Mouse (Mus musculus) effector memory CD4-positive, alpha-beta T cell, adult 7 months (primary cell): ENCODE measurements around the gene Comp. TPM values are rescaled to one million over a fixed set of nuclear protein-coding genes. Genes with fewer than 3 reads are reported as not detected.

Experiments used
- polyA plus RNA-seq: library from polyadenylated mRNA; unstranded; fragments of 100-300 nt; shearing (Covaris generic); gene quantifications from one replicate; pipeline ENCODE4 v1.2.1, GENCODE M21; 2017

Comp gene
- polyA plus RNA-seq: 2.8 TPM

DNA sequence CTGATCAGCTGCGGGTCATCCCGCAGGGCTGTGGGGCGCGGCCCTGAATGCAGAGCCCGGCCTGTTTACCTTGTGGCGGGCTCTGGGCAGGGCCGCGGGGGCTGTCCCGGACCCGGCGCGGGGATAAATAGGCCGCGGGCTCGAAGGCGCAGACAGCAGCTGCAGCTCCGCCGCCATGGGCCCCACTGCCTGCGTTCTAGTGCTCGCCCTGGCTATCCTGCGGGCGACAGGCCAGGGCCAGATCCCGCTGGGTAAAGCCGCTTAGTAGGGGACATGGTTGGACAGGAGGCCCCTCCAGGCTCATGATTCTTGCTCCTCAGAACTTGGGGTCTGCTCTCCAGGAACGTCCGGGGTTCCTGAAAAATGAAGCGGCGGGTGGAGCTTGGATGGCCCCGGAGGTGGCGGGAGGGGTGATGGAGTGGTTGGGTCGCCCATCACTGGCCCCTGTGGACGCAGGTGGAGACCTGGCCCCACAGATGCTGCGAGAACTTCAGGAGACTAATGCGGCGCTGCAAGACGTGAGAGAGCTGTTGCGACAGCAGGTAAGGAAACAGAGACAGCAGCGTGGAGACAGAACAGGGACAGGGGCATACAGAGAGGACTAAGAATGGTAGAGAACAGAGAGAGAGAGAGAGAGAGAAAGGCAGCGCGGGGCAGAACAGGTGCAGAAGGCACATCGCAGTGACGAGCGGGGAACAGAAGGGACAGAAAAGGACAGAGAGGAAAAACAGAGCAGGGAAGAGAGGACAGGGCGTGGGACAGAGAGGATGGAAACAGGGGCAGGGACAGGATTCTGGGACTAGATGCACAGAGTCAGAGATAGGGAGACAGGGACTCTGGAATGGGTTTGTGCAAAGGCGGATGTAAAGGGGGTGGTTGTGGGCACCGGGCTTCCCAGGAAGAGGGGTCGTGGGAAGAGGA, at the start of gene Comp:
TSS of gene Comp (plus strand) at position 162 of the 921 bp plus-strand sequence.

DNA sequence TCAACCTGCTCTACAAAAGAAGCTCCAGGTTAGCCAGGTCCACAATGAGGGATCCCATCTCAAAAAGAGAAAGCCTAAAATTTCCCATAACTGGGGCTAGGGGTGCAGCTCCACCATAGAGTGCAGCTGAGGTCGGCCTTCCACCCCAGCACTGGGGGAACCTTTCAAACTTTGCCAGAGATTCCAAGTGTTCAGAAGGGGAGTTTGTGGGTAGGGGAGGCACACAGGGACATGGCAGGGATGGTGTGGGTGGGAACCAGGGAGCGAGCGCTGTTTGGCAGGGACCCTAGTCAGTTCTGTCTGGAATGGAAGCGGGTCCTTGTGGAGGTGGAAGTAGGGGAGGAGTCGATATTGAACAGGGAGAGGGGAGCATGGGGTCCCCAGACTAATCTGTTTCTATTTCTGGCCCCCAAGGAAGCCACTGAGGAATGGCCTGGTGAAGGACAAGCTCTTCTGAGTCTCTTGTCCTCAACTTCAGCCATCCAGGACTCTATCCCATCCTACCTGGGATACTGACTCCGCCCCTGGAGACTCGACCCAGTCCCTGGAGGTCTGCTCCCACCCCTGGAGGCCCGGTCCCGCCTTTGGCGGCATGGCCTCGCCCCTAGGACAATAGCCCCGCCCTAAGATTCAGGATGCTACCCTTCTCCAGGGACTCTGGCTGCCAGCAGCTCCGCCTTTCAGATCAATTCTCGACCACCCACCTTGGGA, 44.1 kb upstream of the Comp start, which contains the start of gene Gdf1:
TSS of gene Gdf1 (plus strand) at position 694 of the 711 bp plus-strand sequence.

DNA sequence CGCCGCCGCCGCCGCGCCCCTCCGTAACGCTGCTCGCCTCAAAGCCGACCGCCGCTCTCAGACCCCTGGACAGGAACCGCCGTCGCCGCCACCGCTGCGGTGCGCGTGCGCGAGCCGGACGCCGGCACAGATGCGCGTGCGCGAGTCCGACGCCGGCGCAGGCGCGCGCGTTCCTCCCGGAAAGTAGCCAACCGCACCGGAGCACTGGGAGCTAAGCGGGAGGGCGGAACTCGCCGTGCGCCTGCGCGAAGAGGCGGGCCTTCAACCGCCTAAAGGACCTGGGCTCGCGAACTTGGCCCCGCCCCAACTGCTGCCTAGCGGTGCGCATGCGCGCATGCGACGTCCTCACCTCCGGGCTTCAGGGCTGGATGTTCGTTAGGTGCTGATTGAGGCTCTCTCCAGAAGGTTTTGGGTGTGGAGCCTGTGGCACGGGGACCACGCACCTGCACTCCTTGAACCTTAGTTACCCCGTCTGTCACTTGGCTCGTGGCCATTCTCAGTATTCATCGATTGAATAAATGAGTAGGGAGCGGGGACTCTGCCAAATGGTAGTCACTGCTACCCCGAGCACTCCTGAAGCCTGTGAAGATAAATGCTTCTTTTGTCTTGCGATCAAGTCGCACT, 20.1 kb upstream of the Comp start, which contains the start of gene Upf1:
TSS of gene Upf1 (minus strand) at position 85 of the 624 bp plus-strand sequence.

Other genes with a start within 250 kb of the Comp start
- 35.4 TPM for gene Nr2c2ap, start 242.2 kb upstream of the Comp start, polyA plus RNA-seq
- gene Rfxank, start 234.4 kb upstream of the Comp start, polyA plus RNA-seq: 22.4 TPM
- gene Borcs8, start 234.1 kb upstream of the Comp start, polyA plus RNA-seq: 41.0 TPM
- 0.49 TPM for gene Mef2b, start 233.8 kb upstream of the Comp start, polyA plus RNA-seq
- gene Tmem161a, start 201.2 kb upstream of the Comp start, polyA plus RNA-seq: 40.5 TPM
- 5.2 TPM for gene Slc25a42, start 161.3 kb upstream of the Comp start, polyA plus RNA-seq
- 27.4 TPM for gene Sugp2, start 139.3 kb upstream of the Comp start, polyA plus RNA-seq
- gene Armc6, start 139.1 kb upstream of the Comp start, polyA plus RNA-seq: 11.4 TPM
- 0.74 TPM for gene Homer3, start 90.7 kb upstream of the Comp start, polyA plus RNA-seq
- 44.5 TPM for gene Ddx49, start 71.1 kb upstream of the Comp start, polyA plus RNA-seq
- 268 TPM for gene Cope, start 71.0 kb upstream of the Comp start, polyA plus RNA-seq
- gene Cers1, start 57.8 kb upstream of the Comp start, polyA plus RNA-seq: 0.16 TPM
- 0.52 TPM for gene Gdf1, start 43.7 kb upstream of the Comp start, polyA plus RNA-seq
- 68.5 TPM for gene Upf1, start 20.3 kb upstream of the Comp start, polyA plus RNA-seq
- gene Crtc1, start 66.0 kb downstream of the Comp start, polyA plus RNA-seq: 7.0 TPM
- gene Klhl26, start 103.4 kb downstream of the Comp start, polyA plus RNA-seq: 9.9 TPM
- not detected for gene Tmem59l, start 113.8 kb downstream of the Comp start, polyA plus RNA-seq
- not detected for gene Crlf1, start 119.6 kb downstream of the Comp start, polyA plus RNA-seq
- 57.8 TPM for gene Rex1bd, start 133.2 kb downstream of the Comp start, polyA plus RNA-seq
- 1,269 TPM for gene Uba52, start 137.2 kb downstream of the Comp start, polyA plus RNA-seq
- gene Fkbp8, start 154.2 kb downstream of the Comp start, polyA plus RNA-seq: 378 TPM
- 64.6 TPM for gene Kxd1, start 154.4 kb downstream of the Comp start, polyA plus RNA-seq
- 38.5 TPM for gene Ell, start 165.9 kb downstream of the Comp start, polyA plus RNA-seq
- gene Isyna1, start 220.8 kb downstream of the Comp start, polyA plus RNA-seq: 93.3 TPM
- 148 TPM for gene Ssbp4, start 235.3 kb downstream of the Comp start, polyA plus RNA-seq
- gene Lrrc25, start 242.6 kb downstream of the Comp start, polyA plus RNA-seq: not detected